Mouse (Mus musculus): ENCODE measurements around the gene Rbl1.

GRCm38 (mm10) chr2:157129601-157130164 is 74.7 kb downstream of the Rbl1 start:
- TF ChIP-seq CTCF (IDR thresholded peaks at IDR 0.05; ENCODE audit: low read depth, low read length) (no peak), POLR2AphosphoS5 (IDR thresholded peaks at IDR 0.05; ENCODE audit: insufficient replicate concordance, low read depth, low read length) (no peak), TAL1 (conservative IDR thresholded peaks at IDR 0.05; ENCODE audit: low read depth, low read length) (no peak)
